Mouse (Mus musculus): ENCODE data around the gene Capn15. TPM values are rescaled to one million over a fixed set of nuclear protein-coding genes. Genes with fewer than 3 reads are reported as not detected.

The Capn15 gene
- total and polyA plus RNA-seq, 3 experiments, result 5.6 to 16.2 TPM; not detected in 1

- peaks cover 0 to 31% of the 10 kb centered on the region in 2 experiments; a peak in 2 of 4 replicates for H3K36me3 ChIP-seq (ENCODE audit: control insufficient read depth in 1 of 2, insufficient read depth in 2 of 2, low read length in 2 of 2)
- peaks cover 25% of the 10 kb centered on the region for H3K79me2 ChIP-seq (ENCODE audit: control insufficient read depth, insufficient read depth, low read length, poor library complexity)
- DNase-seq (ENCODE audit: low read depth, low spot score), result no peak
- H3K4me3 ChIP-seq (ENCODE audit: control insufficient read depth in 1 of 2, insufficient read depth in 1 of 2, low read depth in 2 of 2, low read length in 2 of 2), result peak overlapping the region; percentile 74 to 98
- H3K4me1 ChIP-seq (ENCODE audit: control insufficient read depth in 1 of 2, insufficient read depth in 2 of 2, low read length in 2 of 2), result peaks cover 4 to 40% of the 10 kb centered on the region in 2 experiments
- no peaks in the 10 kb centered on the region for H3K9me3 ChIP-seq (replicated peaks; ENCODE audit: insufficient read depth, low read length)
- H3K9ac ChIP-seq (ENCODE audit: control insufficient read depth, low read depth, low read length, poor library complexity, severe bottlenecking), result peak overlapping the region; percentile 70
- no peaks in the 10 kb centered on the region for H3K27me3 ChIP-seq (ENCODE audit: control insufficient read depth in 1 of 2, insufficient read depth in 2 of 2, low read length in 2 of 2)
- no peak for TF ChIP-seq POLR2AphosphoS2 (IDR thresholded peaks at IDR 0.05; ENCODE audit: low read length)
- TF ChIP-seq EP300 (IDR thresholded peaks at IDR 0.05; ENCODE audit: low read depth in 1 of 2, low read length in 2 of 2), result no peak
- no peak for TF ChIP-seq UBTF (IDR thresholded peaks at IDR 0.05; ENCODE audit: borderline replicate concordance, insufficient read depth, low read depth, low read length)
- H3K27ac ChIP-seq (ENCODE audit: control insufficient read depth, low read depth, low read length), result no peak overlapping the region
Observed at GRCm38 (mm10) chr17:25918037-25918750, 67.4 kb downstream of the Capn15 start.

- peaks cover 0 to 32% of the 10 kb centered on the region in 2 experiments; a peak in 2 of 4 replicates for H3K36me3 ChIP-seq (ENCODE audit: control insufficient read depth in 1 of 2, insufficient read depth in 2 of 2, low read length in 2 of 2)
- no peak for DNase-seq (ENCODE audit: low read depth, low spot score)
- no peak overlapping the region for H3K4me3 ChIP-seq (ENCODE audit: control insufficient read depth in 1 of 2, insufficient read depth in 1 of 2, low read depth in 2 of 2, low read length in 2 of 2)
- peaks cover 28% of the 10 kb centered on the region for H3K79me2 ChIP-seq (ENCODE audit: control insufficient read depth, insufficient read depth, low read length, poor library complexity)
- H3K27ac ChIP-seq (ENCODE audit: control insufficient read depth, low read depth, low read length), result no peak overlapping the region
- TF ChIP-seq ZKSCAN1 (IDR thresholded peaks at IDR 0.05; ENCODE audit: low read depth, low read length) (no peak), SIN3A (IDR thresholded peaks at IDR 0.05; ENCODE audit: low read length) (no peak), ZC3H11A (IDR thresholded peaks at IDR 0.05; ENCODE audit: low read depth, low read length) (no peak), E2F4 (IDR thresholded peaks at IDR 0.05; ENCODE audit: borderline replicate concordance, low read depth, low read length) (no peak)
- no peak overlapping the region for H3K9ac ChIP-seq (ENCODE audit: control insufficient read depth, low read depth, low read length, poor library complexity, severe bottlenecking)
- peaks cover 4 to 37% of the 10 kb centered on the region in 2 experiments for H3K4me1 ChIP-seq (ENCODE audit: control insufficient read depth in 1 of 2, insufficient read depth in 2 of 2, low read length in 2 of 2)
- H3K27me3 ChIP-seq (ENCODE audit: control insufficient read depth in 1 of 2, insufficient read depth in 2 of 2, low read length in 2 of 2), result no peaks in the 10 kb centered on the region
- H3K9me3 ChIP-seq (replicated peaks; ENCODE audit: insufficient read depth, low read length), result no peaks in the 10 kb centered on the region
Observed at GRCm38 (mm10) chr17:25916931-25917647, 68.5 kb downstream of the Capn15 start.

- peaks cover 0 to 22% of the 10 kb centered on the region in 2 experiments; a peak in 2 of 4 replicates for H3K36me3 ChIP-seq (ENCODE audit: control insufficient read depth in 1 of 2, insufficient read depth in 2 of 2, low read length in 2 of 2)
- no peak overlapping the region for H3K4me3 ChIP-seq (ENCODE audit: control insufficient read depth in 1 of 2, insufficient read depth in 1 of 2, low read depth in 2 of 2, low read length in 2 of 2)
- peaks cover 34% of the 10 kb centered on the region for H3K79me2 ChIP-seq (ENCODE audit: control insufficient read depth, insufficient read depth, low read length, poor library complexity)
- no peak overlapping the region for H3K27ac ChIP-seq (ENCODE audit: control insufficient read depth, low read depth, low read length)
- H3K27me3 ChIP-seq (ENCODE audit: control insufficient read depth in 1 of 2, insufficient read depth in 2 of 2, low read length in 2 of 2), result no peaks in the 10 kb centered on the region
- 0 out of 2 replicates have a peak, but pooled peaks have one; percentile 12 for TF ChIP-seq SIN3A (IDR thresholded peaks at IDR 0.05; ENCODE audit: low read length)
- no peak for TF ChIP-seq ELF1 (IDR thresholded peaks at IDR 0.05; ENCODE audit: low read depth, low read length)
- no peak for TF ChIP-seq UBTF (IDR thresholded peaks at IDR 0.05; ENCODE audit: borderline replicate concordance, insufficient read depth, low read depth, low read length)
- no peaks in the 10 kb centered on the region for H3K9me3 ChIP-seq (replicated peaks; ENCODE audit: insufficient read depth, low read length)
- no peak overlapping the region for H3K9ac ChIP-seq (ENCODE audit: control insufficient read depth, low read depth, low read length, poor library complexity, severe bottlenecking)
- H3K4me1 ChIP-seq (ENCODE audit: control insufficient read depth in 1 of 2, insufficient read depth in 2 of 2, low read length in 2 of 2), result peaks cover 4 to 30% of the 10 kb centered on the region in 2 experiments
- no peak for DNase-seq (ENCODE audit: low read depth, low spot score)
Observed at GRCm38 (mm10) chr17:25914295-25914694, 71.3 kb downstream of the Capn15 start.

All from MEL (cell line).